Mouse (Mus musculus) cerebellum, adult 11 months (tissue): ENCODE measurements around the gene Gtf2ird1.
"Not testable (repeated sequence)": the region's sequence is repeated elsewhere in the genome, so short reads cannot be mapped to it uniquely, and the experiment has no call there.

Source experiments
- DNase-seq: peaks from one replicate; pipeline ENCODE4 v3.0.0; 2022

The Gtf2ird1 gene

GRCm38 (mm10) chr5:134340101-134340522 is 116.4 kb downstream of the Gtf2ird1 start:
- DNase-seq = no peak

- not testable (repeated sequence) for DNase-seq
These were observed 119.5 kb downstream of the Gtf2ird1 start for GRCm38 (mm10) chr5:134337012-134337411.

- DNase-seq = no peak
These were observed 123.8 kb downstream of the Gtf2ird1 start for GRCm38 (mm10) chr5:134332743-134333142.

GRCm38 (mm10) chr5:134330082-134330481 is 126.4 kb downstream of the Gtf2ird1 start:
- DNase-seq = no peak

- no peak for DNase-seq
These were observed 127.2 kb downstream of the Gtf2ird1 start for GRCm38 (mm10) chr5:134329311-134329710.

GRCm38 (mm10) chr5:134328482-134329001 is 128.0 kb downstream of the Gtf2ird1 start:
- no peak for DNase-seq

- DNase-seq = no peak
These were observed 130.5 kb downstream of the Gtf2ird1 start for GRCm38 (mm10) chr5:134325856-134326566.

GRCm38 (mm10) chr5:134323869-134324268 is 132.6 kb downstream of the Gtf2ird1 start:
- no peak for DNase-seq

- DNase-seq = no peak
These were observed 133.2 kb downstream of the Gtf2ird1 start for GRCm38 (mm10) chr5:134323311-134323710.

GRCm38 (mm10) chr5:134322355-134322754 is 134.2 kb downstream of the Gtf2ird1 start:
- DNase-seq = no peak

GRCm38 (mm10) chr5:134321699-134322098 is 134.8 kb downstream of the Gtf2ird1 start:
- DNase-seq = no peak

GRCm38 (mm10) chr5:134318903-134319302 is 137.6 kb downstream of the Gtf2ird1 start:
- no peak for DNase-seq

- no peak for DNase-seq
These were observed 139.8 kb downstream of the Gtf2ird1 start for GRCm38 (mm10) chr5:134316721-134317120.

- peak; percentile 42 for DNase-seq
These were observed 140.7 kb downstream of the Gtf2ird1 start for GRCm38 (mm10) chr5:134315623-134316350.

GRCm38 (mm10) chr5:134314688-134315622 is 141.6 kb downstream of the Gtf2ird1 start, which contains the start of gene Gtf2i:
Gtf2i (minus strand) TSS chr5:134314760.
- DNase-seq = peak; percentile 95

- DNase-seq = no peak
These were observed 142.3 kb downstream of the Gtf2ird1 start for GRCm38 (mm10) chr5:134314068-134314674.

- DNase-seq = peak; percentile 95
These were observed 143.0 kb downstream of the Gtf2ird1 start for GRCm38 (mm10) chr5:134313451-134314067.

GRCm38 (mm10) chr5:134312691-134313450 is 143.6 kb downstream of the Gtf2ird1 start:
- DNase-seq = peak; percentile 33

GRCm38 (mm10) chr5:134311894-134312411 is 144.6 kb downstream of the Gtf2ird1 start:
- DNase-seq = no peak

GRCm38 (mm10) chr5:134310201-134310600 is 146.3 kb downstream of the Gtf2ird1 start:
- DNase-seq = no peak

GRCm38 (mm10) chr5:134309345-134309744 is 147.2 kb downstream of the Gtf2ird1 start:
- DNase-seq = no peak
